Mouse (Mus musculus): ENCODE measurements around the gene D16Ertd472e. TPM values are rescaled to one million over a fixed set of nuclear protein-coding genes. Genes with fewer than 3 reads are reported as not detected.

D16Ertd472e gene
- polyA plus RNA-seq, 1 experiment from 2014 or later = 8.9 TPM

GRCm38 (mm10) chr16:78586621-78587020 lies 10.1 kb upstream of the D16Ertd472e start:
- WGBS = 63% methylated on average over 7 of the region's 7 CpGs
- Histone ChIP-seq H3K4me2 (no peak overlapping the region), H3K4me3 (no peak overlapping the region), H3K27me3 (replicated peaks) (no peaks in the 10 kb centered on the region), H3K9me3 (replicated peaks) (no peaks in the 10 kb centered on the region), H3K9ac (no peak overlapping the region), H3K27ac (ENCODE audit: poor library complexity, severe bottlenecking) (no peak overlapping the region), H3K4me1 (replicated peaks) (peaks cover 13% of the 10 kb centered on the region), H3K36me3 (no peaks in the 10 kb centered on the region)
- no peak for ATAC-seq (ENCODE audit: insufficient number of reproducible peaks, low FRiP score)

DNA sequence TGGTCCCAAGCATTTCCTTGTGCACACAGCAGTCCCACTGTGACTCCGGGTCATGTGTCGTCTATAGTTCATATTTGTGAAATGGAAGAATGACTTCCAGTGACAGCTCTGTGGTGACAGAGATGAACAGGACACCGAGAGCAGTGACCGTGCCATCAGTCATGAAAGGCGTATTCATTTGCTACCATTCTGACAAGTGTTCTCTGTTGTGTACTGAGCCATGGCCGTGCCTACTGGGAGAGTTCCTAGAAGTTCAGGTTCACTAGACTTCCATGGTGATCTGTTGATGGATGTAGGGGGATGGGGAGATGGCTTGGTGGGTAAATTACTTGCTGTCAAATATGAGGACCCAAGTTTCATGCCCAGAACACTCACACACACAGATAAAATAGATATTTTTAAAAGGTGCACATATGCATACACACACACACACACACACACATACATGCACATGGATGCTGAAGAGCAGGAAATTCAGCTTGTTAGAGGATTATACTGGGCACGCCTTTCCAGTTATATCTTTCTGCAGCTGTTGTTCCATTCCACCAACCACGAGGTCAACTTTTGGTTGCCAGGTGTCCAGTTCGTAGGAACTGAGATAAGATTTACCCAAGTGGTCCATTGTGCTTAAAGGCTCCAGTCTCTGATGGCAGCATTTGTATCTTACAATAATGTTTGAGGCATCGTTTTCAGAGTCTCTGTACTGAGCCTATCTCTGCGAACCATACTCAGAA lies 9.3 kb upstream of the D16Ertd472e start:
- 68% methylated on average over 11 of the region's 11 CpGs for WGBS
- Histone ChIP-seq H3K4me3 (no peak overlapping the region), H3K27ac (ENCODE audit: poor library complexity, severe bottlenecking) (no peak overlapping the region), H3K36me3 (no peaks in the 10 kb centered on the region), H3K9ac (no peak overlapping the region), H3K27me3 (replicated peaks) (no peaks in the 10 kb centered on the region), H3K4me2 (no peak overlapping the region), H3K9me3 (replicated peaks) (no peaks in the 10 kb centered on the region), H3K4me1 (replicated peaks) (peaks cover 13% of the 10 kb centered on the region)
- no peak for ATAC-seq (ENCODE audit: insufficient number of reproducible peaks, low FRiP score)

DNA sequence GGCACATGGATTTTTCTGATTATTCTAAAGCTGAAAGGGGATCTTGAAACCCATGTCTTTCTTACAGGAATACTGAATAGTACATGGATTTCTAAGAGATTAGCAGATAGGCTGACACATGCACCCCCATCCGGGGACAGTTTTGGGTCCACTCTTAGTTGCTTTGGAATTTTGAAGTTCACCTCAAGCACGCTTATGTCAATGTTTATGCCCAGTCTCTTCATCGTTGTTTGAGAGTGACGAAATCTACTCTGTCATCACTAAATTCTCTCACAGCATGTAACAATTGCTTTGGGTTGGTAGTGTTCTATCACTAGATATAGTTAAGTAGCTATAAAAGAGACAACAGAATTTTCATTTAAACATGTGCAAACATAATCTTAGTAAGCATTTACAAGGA lies 8.7 kb upstream of the D16Ertd472e start:
- peaks cover 13% of the 10 kb centered on the region for H3K4me1 ChIP-seq (replicated peaks)
- no peak overlapping the region for H3K9ac ChIP-seq
- no peak for ATAC-seq (ENCODE audit: insufficient number of reproducible peaks, low FRiP score)
- no peaks in the 10 kb centered on the region for H3K36me3 ChIP-seq
- no peaks in the 10 kb centered on the region for H3K27me3 ChIP-seq (replicated peaks)
- 69% methylated on average over 4 of the region's 4 CpGs for WGBS
- no peak overlapping the region for H3K4me2 ChIP-seq
- no peaks in the 10 kb centered on the region; the same call in 1 of the 2 replicates for H3K9me3 ChIP-seq (replicated peaks)
- H3K4me3 ChIP-seq = no peak overlapping the region
- no peak overlapping the region for H3K27ac ChIP-seq (ENCODE audit: poor library complexity, severe bottlenecking)

GRCm38 (mm10) chr16:78583968-78584367 lies 7.5 kb upstream of the D16Ertd472e start:
- ATAC-seq (ENCODE audit: insufficient number of reproducible peaks, low FRiP score) = no peak
- no peak overlapping the region for H3K4me3 ChIP-seq
- 67% methylated on average over 4 of the region's 4 CpGs for WGBS
- H3K9ac ChIP-seq = no peak overlapping the region
- H3K4me2 ChIP-seq = no peak overlapping the region
- H3K9me3 ChIP-seq (replicated peaks) = no peaks in the 10 kb centered on the region; the same call in 1 of the 2 replicates
- H3K27me3 ChIP-seq (replicated peaks) = no peaks in the 10 kb centered on the region
- no peak overlapping the region for H3K27ac ChIP-seq (ENCODE audit: poor library complexity, severe bottlenecking)
- H3K36me3 ChIP-seq = no peaks in the 10 kb centered on the region
- H3K4me1 ChIP-seq (replicated peaks) = peaks cover 13% of the 10 kb centered on the region

DNA sequence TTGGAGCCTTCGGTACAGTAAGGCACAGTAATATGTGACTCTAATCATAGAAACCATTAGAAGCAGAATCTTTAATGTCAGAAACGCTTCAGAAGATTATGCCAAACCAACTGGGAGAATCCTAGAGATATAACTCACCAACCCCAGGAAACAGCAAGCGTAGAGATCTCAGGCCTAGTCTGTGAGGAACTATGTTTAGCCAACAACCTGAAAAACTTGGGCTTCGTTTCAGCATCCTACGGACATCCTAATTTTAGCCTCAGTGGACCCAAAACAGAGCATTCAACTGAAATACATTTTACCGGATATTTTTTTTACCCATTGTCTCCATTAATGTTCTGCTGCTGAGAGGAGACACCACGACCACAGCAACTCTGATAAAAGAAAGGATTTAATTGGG lies 3.9 kb upstream of the D16Ertd472e start:
- no peaks in the 10 kb centered on the region; the same call in 1 of the 2 replicates for H3K9me3 ChIP-seq (replicated peaks)
- H3K27ac ChIP-seq (ENCODE audit: poor library complexity, severe bottlenecking) = no peak overlapping the region
- H3K27me3 ChIP-seq (replicated peaks) = no peaks in the 10 kb centered on the region
- WGBS = 88% methylated on average over 7 of the region's 7 CpGs
- no peaks in the 10 kb centered on the region for H3K36me3 ChIP-seq
- no peak overlapping the region for H3K9ac ChIP-seq
- no peak for ATAC-seq (ENCODE audit: insufficient number of reproducible peaks, low FRiP score)
- peaks cover 6% of the 10 kb centered on the region for H3K4me1 ChIP-seq (replicated peaks)
- H3K4me3 ChIP-seq = no peak overlapping the region
- no peak overlapping the region for H3K4me2 ChIP-seq

DNA sequence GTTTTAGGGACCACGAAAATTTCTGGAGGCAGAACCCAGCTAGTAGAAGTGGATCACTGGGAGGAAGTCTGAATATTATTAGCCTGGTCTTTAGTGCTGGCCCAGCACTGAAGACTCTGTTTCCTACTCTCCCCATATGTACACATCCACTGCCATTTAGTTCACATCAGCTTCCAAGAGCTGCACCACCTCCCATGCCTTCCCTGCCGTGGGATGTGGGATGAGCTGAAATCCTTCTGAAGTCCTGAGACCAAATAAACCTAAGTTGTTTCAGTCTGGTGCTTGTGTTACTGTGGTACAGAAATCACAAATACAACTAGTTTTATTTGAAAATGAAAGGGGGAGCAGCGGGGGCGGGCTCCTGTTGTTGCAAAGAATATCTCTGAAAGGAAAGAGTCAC lies 2.9 kb upstream of the D16Ertd472e start:
- no peak overlapping the region for H3K27ac ChIP-seq (ENCODE audit: poor library complexity, severe bottlenecking)
- no peaks in the 10 kb centered on the region for H3K36me3 ChIP-seq
- H3K27me3 ChIP-seq (replicated peaks) = no peaks in the 10 kb centered on the region
- H3K4me2 ChIP-seq = no peak overlapping the region
- no peak overlapping the region for H3K9ac ChIP-seq
- no peaks in the 10 kb centered on the region; the same call in 1 of the 2 replicates for H3K9me3 ChIP-seq (replicated peaks)
- WGBS = 82% methylated on average over 4 of the region's 4 CpGs
- ATAC-seq (ENCODE audit: insufficient number of reproducible peaks, low FRiP score) = no peak
- H3K4me1 ChIP-seq (replicated peaks) = peaks cover 10% of the 10 kb centered on the region
- no peak overlapping the region for H3K4me3 ChIP-seq

GRCm38 (mm10) chr16:78577085-78577671 lies 670 bp upstream of the D16Ertd472e start:
- peaks cover 7% of the 10 kb centered on the region for H3K4me1 ChIP-seq (replicated peaks)
- ATAC-seq (ENCODE audit: insufficient number of reproducible peaks, low FRiP score) = no peak
- peak overlapping the region; percentile 71 for H3K4me2 ChIP-seq
- H3K9me3 ChIP-seq (replicated peaks) = no peaks in the 10 kb centered on the region; the same call in 1 of the 2 replicates
- no peaks in the 10 kb centered on the region for H3K36me3 ChIP-seq
- WGBS = 16% methylated on average over 14 of the region's 14 CpGs
- H3K27me3 ChIP-seq (replicated peaks) = no peaks in the 10 kb centered on the region
- H3K9ac ChIP-seq = no peak overlapping the region
- peak overlapping the region; percentile 80 for H3K27ac ChIP-seq (ENCODE audit: poor library complexity, severe bottlenecking)
- H3K4me3 ChIP-seq = peak overlapping the region; percentile 71

GRCm38 (mm10) chr16:78575852-78576477 lies 543 bp downstream of the D16Ertd472e start:
- Histone ChIP-seq H3K4me1 (replicated peaks) (peaks cover 7% of the 10 kb centered on the region), H3K9ac (peak overlapping the region; percentile 82), H3K27me3 (replicated peaks) (no peaks in the 10 kb centered on the region), H3K9me3 (replicated peaks) (no peaks in the 10 kb centered on the region; the same call in 1 of the 2 replicates), H3K27ac (ENCODE audit: poor library complexity, severe bottlenecking) (peak overlapping the region; percentile 80), H3K36me3 (no peaks in the 10 kb centered on the region), H3K4me3 (peak overlapping the region; percentile 71), H3K4me2 (peak overlapping the region; percentile 71)
- peak; percentile 69 for ATAC-seq (ENCODE audit: insufficient number of reproducible peaks, low FRiP score)
- under 1% methylated on average over 41 of the region's 41 CpGs for WGBS

DNA sequence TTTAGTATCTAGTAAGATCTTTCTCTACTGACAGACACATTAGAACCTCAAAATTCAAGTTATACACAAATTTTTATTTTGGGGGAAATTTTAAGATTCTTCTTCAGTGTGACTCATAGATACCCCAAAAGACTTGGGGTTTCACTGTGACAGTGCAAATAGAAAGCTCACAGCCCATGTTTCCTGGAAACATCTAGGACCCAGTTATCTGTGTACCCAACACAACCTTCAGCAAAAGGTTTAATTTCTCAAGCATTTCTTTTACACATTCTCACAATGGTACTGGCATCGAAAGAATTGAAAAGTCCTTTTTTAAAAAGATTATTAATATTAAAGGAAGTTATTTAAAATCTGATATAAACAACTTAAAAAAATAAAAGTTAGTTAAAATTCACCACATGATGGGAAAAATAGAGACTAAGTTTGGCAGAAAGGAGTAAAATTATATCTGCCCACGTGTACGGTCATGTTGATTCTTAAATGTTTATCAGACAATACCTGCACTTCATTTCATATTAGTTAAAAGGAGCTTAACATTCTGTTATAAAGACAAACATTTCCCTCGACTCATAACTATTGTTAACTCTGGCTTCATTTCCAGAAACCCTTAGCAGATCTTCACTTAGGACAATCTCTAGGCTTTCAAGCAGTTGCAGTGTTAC lies 1.2 kb downstream of the D16Ertd472e start:
- Histone ChIP-seq H3K27ac (ENCODE audit: poor library complexity, severe bottlenecking) (no peak overlapping the region), H3K4me3 (peak overlapping the region; percentile 71), H3K27me3 (replicated peaks) (no peaks in the 10 kb centered on the region), H3K9me3 (replicated peaks) (no peaks in the 10 kb centered on the region), H3K4me2 (peak overlapping the region; percentile 71), H3K36me3 (no peaks in the 10 kb centered on the region), H3K9ac (peak overlapping the region; percentile 82), H3K4me1 (replicated peaks) (peaks cover 7% of the 10 kb centered on the region)
- WGBS = 38% methylated on average over 4 of the region's 4 CpGs
- no peak for ATAC-seq (ENCODE audit: insufficient number of reproducible peaks, low FRiP score)

DNA sequence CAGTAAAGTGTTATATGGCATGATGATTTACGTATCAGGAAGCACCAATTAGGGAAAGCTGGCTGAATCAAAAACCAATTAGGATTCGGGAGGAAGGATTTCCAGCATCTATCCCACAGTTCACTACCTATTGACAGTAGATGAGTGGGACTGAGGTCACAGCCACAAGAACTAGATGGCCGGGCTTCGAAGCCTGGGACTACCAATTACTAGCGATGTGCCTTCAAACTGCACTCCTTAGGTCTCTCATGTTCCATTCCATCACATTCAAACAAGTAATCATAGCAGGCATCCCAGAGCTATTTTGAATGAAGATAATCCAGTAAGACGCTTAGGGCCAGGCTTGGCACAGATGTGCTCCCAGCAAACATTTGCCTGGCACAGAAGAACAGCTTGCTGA lies 2.3 kb downstream of the D16Ertd472e start:
- H3K4me3 ChIP-seq = no peak overlapping the region
- no peak for ATAC-seq (ENCODE audit: insufficient number of reproducible peaks, low FRiP score)
- H3K27ac ChIP-seq (ENCODE audit: poor library complexity, severe bottlenecking) = no peak overlapping the region

DNA sequence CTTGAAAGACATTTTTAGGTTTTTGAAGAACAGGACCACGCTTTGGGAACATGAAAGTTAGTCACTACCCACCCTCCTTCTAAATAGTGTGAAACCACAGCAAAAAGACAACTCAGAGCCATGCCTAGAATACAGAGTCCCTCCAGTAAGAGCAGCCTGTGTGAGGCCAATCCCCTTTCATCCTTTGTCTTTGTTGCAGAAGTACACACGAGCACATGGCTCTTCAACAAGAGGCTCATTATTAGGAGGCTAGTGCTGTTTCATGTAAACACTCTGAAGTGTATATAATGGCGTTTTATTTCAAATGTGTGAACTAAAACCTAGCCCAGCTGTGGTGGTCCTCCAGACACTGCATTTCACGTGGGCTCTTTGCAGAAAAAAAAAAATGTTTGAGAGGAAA lies 3.5 kb downstream of the D16Ertd472e start:
- Histone ChIP-seq H3K27me3 (replicated peaks) (no peaks in the 10 kb centered on the region), H3K4me3 (no peak overlapping the region), H3K9me3 (replicated peaks) (no peaks in the 10 kb centered on the region), H3K4me2 (no peak overlapping the region), H3K27ac (ENCODE audit: poor library complexity, severe bottlenecking) (no peak overlapping the region), H3K9ac (no peak overlapping the region), H3K4me1 (replicated peaks) (peaks cover 7% of the 10 kb centered on the region), H3K36me3 (no peaks in the 10 kb centered on the region)
- ATAC-seq (ENCODE audit: insufficient number of reproducible peaks, low FRiP score) = no peak
- 69% methylated on average over 4 of the region's 4 CpGs for whole genome bisulfite sequencing

More for the DNA sequence above, 2.3 kb downstream of the D16Ertd472e start:
- H3K9ac ChIP-seq = no peak overlapping the region
- H3K4me2 ChIP-seq = peak overlapping the region; percentile 37
- no peaks in the 10 kb centered on the region for H3K9me3 ChIP-seq (replicated peaks)
- WGBS = 74% methylated on average over 6 of the region's 6 CpGs
- no peaks in the 10 kb centered on the region for H3K36me3 ChIP-seq
- H3K4me1 ChIP-seq (replicated peaks) = peaks cover 7% of the 10 kb centered on the region
- H3K27me3 ChIP-seq (replicated peaks) = no peaks in the 10 kb centered on the region

Data from heart, embryonic 12.5 days (tissue).